Mouse (Mus musculus): Measurements from ENCODE around the gene Alcam. TPM values are rescaled to one million over a fixed set of nuclear protein-coding genes. Genes with fewer than 3 reads are reported as not detected.

Alcam gene
- 8.7 and 9.6 TPM in 2 replicates for polyA plus RNA-seq (2012; rRNA removed)

GRCm38 (mm10) chr16:52453971-52454514 lies at the start of gene Alcam:
Alcam (minus strand) TSS chr16:52454074.

All from liver, embryonic 14 days (tissue).